Mouse (Mus musculus) embryonic facial prominence, embryonic 12.5 days (tissue): ENCODE measurements around the gene Agap2. TPM values are rescaled to one million over a fixed set of nuclear protein-coding genes. Genes with fewer than 3 reads are reported as not detected.

Source experiments
- ATAC-seq: fragments of 200-750 bp; cut with Nextera tagmentation; 2 replicates; pipeline ENCODE4 v1.8.0; 2017; ENCODE audit not compliant: insufficient number of reproducible peaks, insufficient read depth, low FRiP score, low TSS enrichment
- H3K27ac ChIP-seq: fragments of 300-500 bp; sonication (generic); 2 replicates; pipeline ENCODE4 v1.5.1; 2016; ENCODE audit warnings: mild to moderate bottlenecking
- H3K27me3 ChIP-seq: fragments of 300-500 bp; sonication (generic); 2 replicates; pipeline ENCODE4 v1.6.1; 2016; ENCODE audit warnings: mild to moderate bottlenecking, moderate library complexity
- H3K36me3 ChIP-seq: fragments of 300-500 bp; sonication (generic); 2 replicates; pipeline ENCODE4 v1.6.1; 2016; ENCODE audit warnings: mild to moderate bottlenecking
- H3K4me1 ChIP-seq: fragments of 300-500 bp; sonication (generic); 2 replicates; pipeline ENCODE4 v1.6.1; 2016
- H3K4me2 ChIP-seq: fragments of 300-500 bp; sonication (generic); replicated peaks from 2 replicates; pipeline ENCODE4 v1.6.1; 2016; ENCODE audit warnings: mild to moderate bottlenecking, moderate library complexity
- H3K4me3 ChIP-seq: fragments of 300-500 bp; sonication (generic); 2 replicates; pipeline ENCODE4 v1.5.1; 2016; ENCODE audit warnings: mild to moderate bottlenecking
- H3K9ac ChIP-seq: fragments of 300-500 bp; sonication (generic); 2 replicates; pipeline ENCODE4 v1.6.1; 2016; ENCODE audit warnings: mild to moderate bottlenecking, moderate library complexity
- H3K9me3 ChIP-seq: fragments of 300-500 bp; sonication (generic); 2 replicates; pipeline ENCODE4 v1.6.1; 2016; ENCODE audit warnings: mild to moderate bottlenecking, moderate library complexity
- WGBS: fragments of 180-500 bp; shearing (Covaris S2); methylation state at CpG from one replicate; pipeline ENCODE4 v1.1.7; 2016; 5-methylcytosine and 5-hydroxymethylcytosine counted together
- polyA plus RNA-seq: library from polyadenylated mRNA; unstranded; fragments of >200 nt; fragmentation: Nextera tagmentation; extraction: Ambion mirVana; gene quantifications from 2 replicates; pipeline ENCODE4 v1.2.1, GENCODE M21; 2016

Gene Agap2
- polyA plus RNA-seq, 1 experiment from 2014 or later, result 0.82 TPM

- WGBS, result 26% methylated on average over 5 of the region's 5 CpGs
- Histone ChIP-seq H3K4me3 (0 out of 2 replicates have a peak within 1 kb of the TSS, but pooled peaks have one; percentile 6), H3K27me3 (peaks cover 53% of the 10 kb centered on the region), H3K27ac (no peak within 1 kb of the TSS), H3K9ac (no peak within 1 kb of the TSS), H3K4me2 (peak within 1 kb of the TSS; percentile 1), H3K36me3 (peaks cover 10% of the 10 kb centered on the region), H3K4me1 (peaks cover 6% of the 10 kb centered on the region; the same call in 1 of the 2 replicates), H3K9me3 (no peaks in the 10 kb centered on the region)
- no peak for ATAC-seq
Measured at GRCm38 (mm10) chr10:127047954-127048353, 27.1 kb upstream of the Agap2 start, which contains the start of gene Cyp27b1. Cyp27b1 (plus strand) TSS chr10:127048250.

GRCm38 (mm10) chr10:127048608-127049394 is 26.3 kb upstream of the Agap2 start:
- Histone ChIP-seq H3K36me3 (peaks cover 5% of the 10 kb centered on the region; the same call in 1 of the 2 replicates), H3K4me2 (peak overlapping the region; percentile 1), H3K4me1 (peaks cover 3% of the 10 kb centered on the region; the same call in 1 of the 2 replicates), H3K4me3 (0 out of 2 replicates have a peak overlapping the region, but pooled peaks have one; percentile 6), H3K9ac (no peak overlapping the region), H3K27me3 (peaks cover 53% of the 10 kb centered on the region), H3K27ac (no peak overlapping the region), H3K9me3 (no peaks in the 10 kb centered on the region)
- ATAC-seq, result no peak
- 4% methylated on average over 35 of the region's 35 CpGs for WGBS

- no peak overlapping the region for H3K9ac ChIP-seq
- H3K27ac ChIP-seq, result no peak overlapping the region
- peaks cover 3% of the 10 kb centered on the region; the same call in 1 of the 2 replicates for H3K4me1 ChIP-seq
- 2% methylated on average over 29 of the region's 29 CpGs for WGBS
- peak overlapping the region; percentile 1; the same call in 1 of the 2 replicates for H3K4me2 ChIP-seq
- H3K4me3 ChIP-seq, result peak overlapping the region; percentile 6; the same call in 1 of the 2 replicates
- no peaks in the 10 kb centered on the region for H3K9me3 ChIP-seq
- H3K27me3 ChIP-seq, result peaks cover 53% of the 10 kb centered on the region
- peaks cover 5% of the 10 kb centered on the region; the same call in 1 of the 2 replicates for H3K36me3 ChIP-seq
- ATAC-seq, result no peak
Measured at GRCm38 (mm10) chr10:127049395-127050118, 25.5 kb upstream of the Agap2 start.

- WGBS, result 18% methylated on average over 10 of the region's 10 CpGs
- H3K27me3 ChIP-seq, result peaks cover 53% of the 10 kb centered on the region
- peaks cover 3% of the 10 kb centered on the region; the same call in 1 of the 2 replicates for H3K4me1 ChIP-seq
- no peak overlapping the region for H3K4me2 ChIP-seq
- H3K36me3 ChIP-seq, result peaks cover under 1% of the 10 kb centered on the region; the same call in 1 of the 2 replicates
- H3K9me3 ChIP-seq, result no peaks in the 10 kb centered on the region
- ATAC-seq, result no peak
- H3K4me3 ChIP-seq, result no peak overlapping the region
- no peak overlapping the region for H3K27ac ChIP-seq
- no peak overlapping the region for H3K9ac ChIP-seq
Measured at GRCm38 (mm10) chr10:127050119-127050474, 25.0 kb upstream of the Agap2 start.

GRCm38 (mm10) chr10:127054646-127055045 is 20.4 kb upstream of the Agap2 start:
- Histone ChIP-seq H3K27me3 (peaks cover 42% of the 10 kb centered on the region), H3K9ac (no peak overlapping the region), H3K4me3 (no peak overlapping the region), H3K9me3 (no peaks in the 10 kb centered on the region), H3K27ac (no peak overlapping the region), H3K4me2 (no peak overlapping the region), H3K36me3 (peaks cover 16% of the 10 kb centered on the region), H3K4me1 (peaks cover 12% of the 10 kb centered on the region)
- 59% methylated on average over 4 of the region's 4 CpGs for WGBS
- ATAC-seq, result no peak

GRCm38 (mm10) chr10:127055406-127055805 is 19.7 kb upstream of the Agap2 start:
- Histone ChIP-seq H3K9me3 (no peaks in the 10 kb centered on the region), H3K4me2 (no peak overlapping the region), H3K27ac (no peak overlapping the region), H3K36me3 (peaks cover 16% of the 10 kb centered on the region), H3K4me1 (peaks cover 12% of the 10 kb centered on the region), H3K27me3 (peaks cover 41% of the 10 kb centered on the region), H3K9ac (no peak overlapping the region), H3K4me3 (no peak overlapping the region)
- ATAC-seq, result no peak
- 83% methylated on average over 8 of the region's 8 CpGs for WGBS

GRCm38 (mm10) chr10:127056490-127056889 is 18.6 kb upstream of the Agap2 start:
- no peak overlapping the region for H3K9ac ChIP-seq
- H3K4me1 ChIP-seq, result peaks cover 12% of the 10 kb centered on the region
- no peak overlapping the region for H3K4me3 ChIP-seq
- no peaks in the 10 kb centered on the region for H3K9me3 ChIP-seq
- no peak for ATAC-seq
- H3K27me3 ChIP-seq, result peaks cover 35% of the 10 kb centered on the region
- WGBS, result 84% methylated on average over 20 of the region's 20 CpGs
- H3K36me3 ChIP-seq, result peaks cover 16% of the 10 kb centered on the region
- H3K4me2 ChIP-seq, result no peak overlapping the region
- no peak overlapping the region for H3K27ac ChIP-seq

GRCm38 (mm10) chr10:127058161-127058560 is 16.9 kb upstream of the Agap2 start:
- H3K27ac ChIP-seq, result no peak overlapping the region
- H3K4me1 ChIP-seq, result peaks cover 12% of the 10 kb centered on the region
- H3K9me3 ChIP-seq, result no peaks in the 10 kb centered on the region
- peaks cover 16% of the 10 kb centered on the region for H3K36me3 ChIP-seq
- WGBS, result under 1% methylated on average over 9 of the region's 9 CpGs
- peaks cover 28% of the 10 kb centered on the region for H3K27me3 ChIP-seq
- peak overlapping the region; percentile 97 for H3K4me2 ChIP-seq
- ATAC-seq, result no peak
- H3K4me3 ChIP-seq, result peak overlapping the region; percentile 88; the same call in 1 of the 2 replicates
- no peak overlapping the region for H3K9ac ChIP-seq

GRCm38 (mm10) chr10:127058708-127059107 is 16.4 kb upstream of the Agap2 start:
- H3K36me3 ChIP-seq, result peaks cover 16% of the 10 kb centered on the region
- peaks cover 28% of the 10 kb centered on the region for H3K27me3 ChIP-seq
- H3K9ac ChIP-seq, result peak overlapping the region; percentile 79; the same call in 1 of the 2 replicates
- peak overlapping the region; percentile 97 for H3K4me2 ChIP-seq
- no peak overlapping the region for H3K27ac ChIP-seq
- no peak for ATAC-seq
- no peaks in the 10 kb centered on the region for H3K9me3 ChIP-seq
- peak overlapping the region; percentile 88 for H3K4me3 ChIP-seq
- WGBS, result 12% methylated on average over 8 of the region's 8 CpGs
- peaks cover 12% of the 10 kb centered on the region for H3K4me1 ChIP-seq

GRCm38 (mm10) chr10:127059174-127059967 is 15.7 kb upstream of the Agap2 start:
- no peaks in the 10 kb centered on the region for H3K9me3 ChIP-seq
- H3K27me3 ChIP-seq, result peaks cover 28% of the 10 kb centered on the region
- peak overlapping the region; percentile 97 for H3K4me2 ChIP-seq
- H3K36me3 ChIP-seq, result peaks cover 16% of the 10 kb centered on the region
- peak overlapping the region; percentile 73 for H3K27ac ChIP-seq
- WGBS, result under 1% methylated on average over 56 of the region's 92 CpGs
- peaks cover 12% of the 10 kb centered on the region for H3K4me1 ChIP-seq
- no peak for ATAC-seq
- H3K4me3 ChIP-seq, result peak overlapping the region; percentile 88
- peak overlapping the region; percentile 79 for H3K9ac ChIP-seq
